Mouse (Mus musculus) stomach, embryonic 16.5 days (tissue): ENCODE results near the gene Adra2b. TPM values are rescaled to one million over a fixed set of nuclear protein-coding genes. Genes with fewer than 3 reads are reported as not detected.

ENCODE experiments used
- ATAC-seq: fragments of 200-750 bp; cut with Nextera tagmentation; 2 replicates; pipeline ENCODE4 v1.8.0; 2017; ENCODE audit warnings: moderate number of reproducible peaks, moderate TSS enrichment; ENCODE audit not compliant: insufficient read depth, low FRiP score
- H3K27ac ChIP-seq: fragments of 300-500 bp; sonication (generic); 2 replicates; pipeline ENCODE4 v1.5.1; 2014; ENCODE audit warnings: low read length
- H3K27me3 ChIP-seq: fragments of 300-500 bp; sonication (generic); 2 replicates; pipeline ENCODE4 v1.6.1; 2014; ENCODE audit warnings: low read length, control low read depth, mixed read lengths; ENCODE audit not compliant: control insufficient read depth, insufficient read depth
- H3K36me3 ChIP-seq: fragments of 300-500 bp; sonication (generic); 2 replicates; pipeline ENCODE4 v1.6.1; 2014; ENCODE audit warnings: low read length; ENCODE audit not compliant: control insufficient read depth, insufficient read depth
- H3K4me1 ChIP-seq: fragments of 300-500 bp; sonication (generic); 2 replicates; pipeline ENCODE4 v1.6.1; 2014; ENCODE audit warnings: low read length, control low read depth, mixed read lengths; ENCODE audit not compliant: control insufficient read depth, insufficient read depth
- H3K4me2 ChIP-seq: fragments of 300-500 bp; sonication (generic); 2 replicates; pipeline ENCODE4 v1.6.1; 2014; ENCODE audit warnings: low read depth, low read length, mixed read lengths
- H3K4me3 ChIP-seq: fragments of 300-500 bp; sonication (generic); replicated peaks from 2 replicates; pipeline ENCODE4 v1.5.1; 2014; ENCODE audit warnings: mild to moderate bottlenecking, low read length
- H3K9ac ChIP-seq: fragments of 300-500 bp; sonication (generic); 2 replicates; pipeline ENCODE4 v1.6.1; 2014; ENCODE audit warnings: low read length
- H3K9me3 ChIP-seq: fragments of 300-500 bp; sonication (generic); replicated peaks from 2 replicates; pipeline ENCODE4 v1.6.1; 2016; ENCODE audit warnings: low read length, control low read depth; ENCODE audit not compliant: control insufficient read depth
- WGBS: fragments of 180-500 bp; shearing (Covaris S2); extraction: QIAGEN DNeasy Blood & Tissue Kit; methylation state at CpG from one replicate; pipeline ENCODE4 v1.1.7; 2014; 5-methylcytosine and 5-hydroxymethylcytosine counted together
- polyA plus RNA-seq: library from polyadenylated mRNA; unstranded; fragments of >200 nt; fragmentation: Nextera tagmentation; extraction: Ambion mirVana; gene quantifications from 2 replicates; pipeline ENCODE4 v1.2.1, GENCODE M21; 2015

Adra2b gene
- polyA plus RNA-seq, 1 experiment from 2014 or later = 3.6 TPM

DNA sequence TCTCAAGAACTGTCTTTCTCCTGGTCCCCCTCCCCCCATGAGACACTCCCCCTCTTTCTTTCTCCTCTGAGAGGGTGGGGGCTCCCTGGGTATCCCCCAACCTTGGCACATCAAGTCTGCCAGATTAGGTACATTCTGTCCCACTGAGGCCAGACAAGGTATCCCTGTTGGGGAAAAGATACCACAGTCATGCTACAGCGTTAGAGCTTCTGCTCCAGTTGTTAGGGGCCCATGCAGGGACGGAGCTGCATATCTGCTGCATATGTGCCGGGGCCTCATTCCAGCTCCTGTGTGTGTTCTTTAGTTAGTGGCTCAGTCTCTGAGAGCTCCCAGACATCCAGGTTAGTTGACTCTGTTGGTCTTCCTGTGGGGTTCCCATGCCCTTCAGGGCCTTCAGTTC, 11.1 kb downstream of the Adra2b start:
- 76% methylated on average over 3 of the region's 3 CpGs for WGBS
- Histone ChIP-seq H3K27me3 (no peaks in the 10 kb centered on the region), H3K4me3 (no peak overlapping the region), H3K9me3 (no peaks in the 10 kb centered on the region), H3K36me3 (no peaks in the 10 kb centered on the region), H3K4me1 (peaks cover 14% of the 10 kb centered on the region), H3K4me2 (no peak overlapping the region), H3K9ac (no peak overlapping the region), H3K27ac (no peak overlapping the region)
- no peak for ATAC-seq

DNA sequence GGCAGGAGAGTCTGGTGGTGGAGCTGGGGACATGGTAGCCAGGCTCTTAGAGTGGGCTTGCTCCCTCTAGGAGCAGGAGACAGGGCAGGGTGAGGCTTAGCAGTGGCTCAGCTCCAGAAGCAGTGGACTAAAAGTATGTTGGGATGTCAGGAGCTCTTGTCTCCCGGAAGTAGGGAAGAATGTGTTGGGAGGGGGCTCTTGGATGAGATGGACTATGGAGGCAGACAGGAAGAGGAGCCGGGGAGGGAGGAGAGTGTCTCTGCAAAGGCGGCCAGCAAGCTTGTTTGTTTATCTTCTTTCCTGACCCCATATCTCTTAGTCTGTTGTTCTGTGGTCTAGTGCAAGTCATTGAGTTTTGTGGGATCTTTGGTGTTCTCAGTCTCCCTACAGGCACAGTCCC, 12.1 kb downstream of the Adra2b start:
- Histone ChIP-seq H3K9ac (no peak overlapping the region), H3K9me3 (no peaks in the 10 kb centered on the region), H3K4me3 (no peak overlapping the region), H3K27me3 (no peaks in the 10 kb centered on the region), H3K36me3 (no peaks in the 10 kb centered on the region), H3K4me1 (peaks cover 14% of the 10 kb centered on the region), H3K27ac (no peak overlapping the region), H3K4me2 (no peak overlapping the region)
- 26% methylated on average over 3 of the region's 3 CpGs for WGBS
- no peak for ATAC-seq

DNA sequence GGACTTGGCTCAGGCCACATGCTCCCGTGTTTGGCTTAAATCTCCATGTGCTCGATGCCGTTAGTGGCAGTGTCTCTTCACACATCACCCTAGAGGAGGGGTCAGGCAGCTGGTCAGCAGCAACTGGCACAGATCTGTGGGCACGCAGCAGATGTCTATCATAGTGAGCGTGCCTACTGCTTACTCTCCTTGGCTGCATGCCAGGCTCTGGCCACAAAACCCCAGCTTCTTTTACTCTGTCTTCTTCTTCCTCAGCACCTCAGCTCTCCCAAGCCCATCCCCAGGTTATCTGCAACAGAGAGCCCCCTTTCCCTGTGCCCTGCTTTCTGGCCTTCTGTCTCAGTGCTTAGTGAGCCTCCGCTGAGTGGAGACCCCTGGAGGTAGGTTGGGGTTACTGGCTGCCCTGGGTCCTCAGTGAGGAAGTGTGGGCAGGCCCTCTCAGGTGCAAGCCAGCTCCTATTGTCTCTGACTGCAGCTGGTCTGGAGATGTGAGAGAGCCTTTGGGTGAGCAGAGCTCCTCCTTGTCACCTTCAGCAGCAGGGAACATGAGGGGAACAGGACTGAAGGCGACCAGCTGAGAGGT, 12.8 kb downstream of the Adra2b start:
- 52% methylated on average over 7 of the region's 7 CpGs for WGBS
- no peak overlapping the region for H3K9ac ChIP-seq
- no peaks in the 10 kb centered on the region for H3K9me3 ChIP-seq
- H3K4me3 ChIP-seq = no peak overlapping the region
- peaks cover 8% of the 10 kb centered on the region for H3K4me1 ChIP-seq
- ATAC-seq = no peak
- no peak overlapping the region for H3K4me2 ChIP-seq
- H3K27ac ChIP-seq = no peak overlapping the region
- no peaks in the 10 kb centered on the region for H3K36me3 ChIP-seq
- H3K27me3 ChIP-seq = no peaks in the 10 kb centered on the region

DNA sequence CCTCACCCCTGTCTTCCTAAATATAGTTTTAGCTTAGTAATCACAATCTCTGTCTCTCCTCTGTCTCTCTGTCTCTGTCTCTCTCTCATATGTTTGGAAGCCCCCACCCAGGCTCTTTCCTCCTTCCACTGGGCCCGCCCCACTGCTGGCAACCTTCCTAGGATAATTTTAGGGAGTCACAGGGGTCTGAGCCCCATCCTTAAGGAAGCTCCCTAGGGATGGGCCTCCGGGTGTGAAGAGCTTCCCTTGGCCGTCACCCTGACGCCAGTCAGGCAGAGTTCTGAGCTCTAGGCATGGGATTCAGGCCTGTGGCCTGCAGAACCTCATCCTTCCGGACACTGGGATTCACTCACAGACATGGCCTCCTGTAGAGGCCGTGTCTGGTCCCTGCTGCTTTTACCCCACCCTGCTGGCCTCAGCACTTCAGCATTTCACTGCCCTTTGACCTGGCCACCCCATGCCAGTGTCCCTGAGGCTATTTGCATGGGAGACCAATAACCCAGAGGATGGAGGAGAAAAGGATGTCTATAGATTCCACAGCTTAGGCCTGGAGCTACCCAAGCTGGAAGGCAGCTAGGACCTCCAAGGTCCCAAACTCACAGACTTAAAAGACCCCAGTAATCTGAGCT, 13.5 kb downstream of the Adra2b start:
- no peak for ATAC-seq
- Histone ChIP-seq H3K4me1 (peaks cover 2% of the 10 kb centered on the region; the same call in 1 of the 2 replicates), H3K27ac (no peak overlapping the region), H3K4me2 (no peak overlapping the region), H3K9me3 (no peaks in the 10 kb centered on the region), H3K4me3 (no peak overlapping the region), H3K27me3 (no peaks in the 10 kb centered on the region), H3K36me3 (no peaks in the 10 kb centered on the region), H3K9ac (no peak overlapping the region)
- WGBS = 77% methylated on average over 6 of the region's 6 CpGs

- no peak overlapping the region for H3K4me2 ChIP-seq
- no peaks in the 10 kb centered on the region; the same call in 1 of the 2 replicates for H3K4me1 ChIP-seq
- H3K9me3 ChIP-seq = no peaks in the 10 kb centered on the region
- no peak for ATAC-seq
- H3K27me3 ChIP-seq = no peaks in the 10 kb centered on the region
- H3K9ac ChIP-seq = no peak overlapping the region
- 67% methylated on average over 7 of the region's 7 CpGs for WGBS
- no peaks in the 10 kb centered on the region for H3K36me3 ChIP-seq
- H3K27ac ChIP-seq = no peak overlapping the region
- no peak overlapping the region for H3K4me3 ChIP-seq
These were observed 15.1 kb downstream of the Adra2b start for GRCm38 (mm10) chr2:127377942-127378610.

- 48% methylated on average over 7 of the region's 7 CpGs for WGBS
- Histone ChIP-seq H3K9ac (no peak overlapping the region), H3K4me1 (no peaks in the 10 kb centered on the region; the same call in 1 of the 2 replicates), H3K27ac (no peak overlapping the region), H3K4me3 (no peak overlapping the region), H3K4me2 (no peak overlapping the region), H3K36me3 (no peaks in the 10 kb centered on the region), H3K27me3 (no peaks in the 10 kb centered on the region), H3K9me3 (no peaks in the 10 kb centered on the region)
- ATAC-seq = no peak
These were observed 15.6 kb downstream of the Adra2b start for GRCm38 (mm10) chr2:127378611-127378990.

DNA sequence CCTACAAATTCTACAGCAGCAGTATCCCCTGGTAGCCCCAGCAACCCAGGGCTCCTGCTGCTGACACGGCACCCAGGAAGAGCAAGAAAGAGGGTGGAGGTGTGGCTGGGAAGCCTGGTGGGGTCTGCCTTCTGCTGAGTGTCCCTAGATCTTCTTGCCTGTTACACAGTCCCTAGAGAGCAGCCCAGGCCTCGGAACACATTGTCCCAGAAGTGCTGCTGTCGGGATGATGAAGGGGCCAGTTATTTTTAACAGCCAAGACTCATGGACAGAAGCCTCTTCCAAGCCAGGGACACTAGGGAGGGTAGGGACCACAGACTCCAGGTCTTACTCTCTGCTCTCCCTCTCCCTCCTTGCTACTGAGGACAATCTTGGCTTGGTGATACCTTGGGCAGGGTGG, 16.2 kb downstream of the Adra2b start:
- Histone ChIP-seq H3K4me1 (no peaks in the 10 kb centered on the region; the same call in 1 of the 2 replicates), H3K4me2 (no peak overlapping the region), H3K4me3 (no peak overlapping the region), H3K9ac (no peak overlapping the region), H3K27me3 (no peaks in the 10 kb centered on the region), H3K27ac (no peak overlapping the region), H3K9me3 (no peaks in the 10 kb centered on the region), H3K36me3 (no peaks in the 10 kb centered on the region)
- ATAC-seq = no peak
- WGBS = 62% methylated on average over 3 of the region's 3 CpGs

GRCm38 (mm10) chr2:127383881-127384280, 20.9 kb downstream of the Adra2b start:
- 41% methylated on average over 7 of the region's 7 CpGs for WGBS
- Histone ChIP-seq H3K27me3 (no peaks in the 10 kb centered on the region), H3K36me3 (no peaks in the 10 kb centered on the region), H3K9ac (no peak overlapping the region), H3K4me3 (no peak overlapping the region), H3K4me1 (0 out of 2 replicates have a peak, but pooled peaks cover 3% of the 10 kb centered on the region), H3K4me2 (no peak overlapping the region), H3K27ac (no peak overlapping the region), H3K9me3 (no peaks in the 10 kb centered on the region)
- ATAC-seq = no peak

DNA sequence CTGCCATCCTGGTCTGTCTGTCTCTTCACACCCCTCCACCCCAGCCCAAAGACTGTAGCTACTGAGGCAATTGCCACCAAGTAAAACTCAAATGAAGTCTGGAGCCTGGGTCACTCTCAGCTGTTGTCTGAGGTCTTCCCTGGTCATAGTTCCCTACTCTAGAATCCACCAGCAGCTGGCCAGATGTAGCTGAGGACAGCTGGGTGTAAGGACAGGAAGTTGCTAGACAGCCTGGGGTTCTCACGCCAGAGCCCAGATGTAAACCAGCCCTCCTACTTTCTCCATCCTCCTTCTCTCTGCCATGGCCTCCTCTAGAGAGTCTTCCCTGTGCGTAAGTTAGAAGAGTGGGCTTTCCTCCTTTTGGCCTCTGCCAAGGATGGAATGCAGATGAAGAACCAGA, 24.5 kb downstream of the Adra2b start:
- Histone ChIP-seq H3K27me3 (no peaks in the 10 kb centered on the region), H3K4me1 (0 out of 2 replicates have a peak, but pooled peaks cover 3% of the 10 kb centered on the region), H3K27ac (no peak overlapping the region), H3K4me3 (no peak overlapping the region), H3K36me3 (no peaks in the 10 kb centered on the region), H3K9me3 (no peaks in the 10 kb centered on the region), H3K4me2 (no peak overlapping the region), H3K9ac (no peak overlapping the region)
- ATAC-seq = no peak
- WGBS = 58% methylated on average over 2 of the region's 2 CpGs
